ENCODE assay signal across 14 mouse cellular contexts in the genomic region with DNA sequence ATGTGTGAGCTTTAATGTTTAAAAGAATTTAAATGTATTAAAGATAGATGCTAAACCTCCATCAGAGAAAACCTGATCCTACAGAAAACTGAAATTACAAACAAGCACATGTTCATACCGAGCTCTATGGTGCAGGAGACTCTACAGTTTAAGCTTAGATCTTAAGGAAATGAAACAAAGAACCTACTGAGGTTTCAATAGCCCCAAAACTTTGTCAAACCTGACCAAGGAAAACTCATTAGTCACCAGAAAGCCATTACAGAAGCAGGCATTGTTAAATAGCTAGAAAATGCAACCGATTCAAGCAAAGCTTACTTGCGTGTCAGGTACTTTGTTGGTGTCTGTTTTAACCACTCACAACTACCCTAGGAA. TPM values are rescaled to one million over a fixed set of nuclear protein-coding genes. Genes with fewer than 3 reads are reported as not detected.
"Had no signal": no experiment of that assay in that cellular context is flagged by ENCODE, and none has a peak within 500 bp of the region (broad histone marks: within the 10 kb centered on the region; RNA-seq: fewer than 3 reads in every experiment).

No protein-coding gene starts in this region.

- H3K4me1 ChIP-seq: liver, embryonic 15.5 days; megakaryocyte, embryonic 14.5 days; midbrain, embryonic 15.5 days; neural tube, embryonic 12.5 days had no signal

- H3K4me2 ChIP-seq: liver, embryonic 11.5 days; liver, embryonic 15.5 days; midbrain, embryonic 11.5 days; midbrain, embryonic 15.5 days; neural tube, embryonic 12.5 days had no signal

- H3K9ac ChIP-seq: liver, embryonic 15.5 days; midbrain, embryonic 15.5 days; neural tube, embryonic 12.5 days had no signal

- H3K4me3 ChIP-seq: left cerebral cortex, adult 2 months; limb, embryonic 10.5 days; liver, embryonic 15.5 days; megakaryocyte, embryonic 14.5 days; midbrain, embryonic 15.5 days; neural tube, embryonic 12.5 days had no signal

- H3K36me3 ChIP-seq: limb, embryonic 10.5 days; liver, embryonic 15.5 days; midbrain, embryonic 15.5 days; neural tube, embryonic 12.5 days had no signal

- H3K27ac ChIP-seq: left cerebral cortex, adult 2 months; limb, embryonic 10.5 days; liver, embryonic 15.5 days; midbrain, embryonic 15.5 days; neural tube, embryonic 12.5 days had no signal

- H3K9me3 ChIP-seq: limb, embryonic 10.5 days; liver, embryonic 15.5 days; midbrain, embryonic 15.5 days; neural tube, embryonic 12.5 days had no signal

- H3K27me3 ChIP-seq: liver, embryonic 15.5 days; megakaryocyte, embryonic 14.5 days; midbrain, embryonic 15.5 days; neural tube, embryonic 12.5 days had no signal

- ATAC-seq: lung, postnatal 0 days; midbrain, embryonic 15.5 days had no signal

- DNase-seq: kidney, adult 11 months; lung, adult 2 months; lung, postnatal 36 days had no signal

RNA-seq across cellular contexts. Expression of a gene that starts 45.5 kb away (rescaled TPM):
- total RNA-seq: monocyte, adult 5-6 weeks; neutrophil, adult 5-6 weeks had no signal
